Mouse (Mus musculus) brain, embryonic 14.5 days (tissue): Measurements from ENCODE around the gene Odf2.

Experiments
- CTCF ChIP-seq: fragments of 200-500 bp; IDR thresholded peaks from 2 replicates; pipeline ENCODE4 v1.5.1; 2012; ENCODE audit warnings: inconsistent platforms, mild to moderate bottlenecking, moderate library complexity, borderline replicate concordance; ENCODE audit not compliant: insufficient read depth, insufficient read length; ENCODE audit errors: extremely low read depth
- POLR2A ChIP-seq: fragments of 200-500 bp; IDR thresholded peaks from 2 replicates; pipeline ENCODE4 v1.6.1; 2012; ENCODE audit warnings: mild to moderate bottlenecking, inconsistent platforms, borderline replicate concordance; ENCODE audit not compliant: poor library complexity, insufficient read depth, insufficient read length, severe bottlenecking; ENCODE audit errors: extremely low read depth

DNA sequence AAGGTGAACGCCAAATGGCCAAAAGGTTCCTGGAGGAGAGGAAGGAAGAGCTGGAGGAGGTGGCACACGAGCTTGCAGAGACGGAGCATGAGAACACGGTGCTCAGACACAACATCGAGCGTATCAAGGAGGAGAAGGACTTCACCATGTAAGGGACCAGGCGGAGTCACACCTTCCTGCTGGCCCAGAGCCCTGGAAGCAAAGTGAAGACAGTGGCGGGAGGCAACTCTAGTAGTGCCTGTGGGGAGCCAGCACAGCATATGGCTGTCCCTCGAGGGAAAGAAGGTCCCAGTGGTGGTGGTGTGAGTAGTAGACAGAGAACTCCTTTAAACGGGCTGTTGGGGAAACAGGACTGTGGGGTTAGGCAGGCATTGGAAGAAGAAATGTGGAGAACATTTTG lies 13.2 kb downstream of the Odf2 start:
- TF ChIP-seq CTCF (no peak), POLR2A (no peak)
